Mouse (Mus musculus) stomach, embryonic 15.5 days (tissue): ENCODE data around the gene Trpm4. TPM values are rescaled to one million over a fixed set of nuclear protein-coding genes. Genes with fewer than 3 reads are reported as not detected.

Experiments
- ATAC-seq: fragments of 200-750 bp; cut with Nextera tagmentation; 2 replicates; pipeline ENCODE4 v1.8.0; 2017; ENCODE audit warnings: low read depth, moderate number of reproducible peaks, moderate TSS enrichment; ENCODE audit not compliant: insufficient read depth, low FRiP score
- H3K27ac ChIP-seq: fragments of 300-500 bp; sonication (generic); 2 replicates; pipeline ENCODE4 v1.5.1; 2015; ENCODE audit warnings: mild to moderate bottlenecking, inconsistent platforms
- H3K27me3 ChIP-seq: fragments of 300-500 bp; sonication (generic); replicated peaks from 2 replicates; pipeline ENCODE4 v1.6.1; 2015; ENCODE audit warnings: inconsistent platforms
- H3K36me3 ChIP-seq: fragments of 300-500 bp; sonication (generic); 2 replicates; pipeline ENCODE4 v1.6.1; 2015; ENCODE audit warnings: inconsistent platforms
- H3K4me1 ChIP-seq: fragments of 300-500 bp; sonication (generic); 2 replicates; pipeline ENCODE4 v1.6.1; 2015; ENCODE audit warnings: inconsistent platforms
- H3K4me2 ChIP-seq: fragments of 300-500 bp; sonication (generic); 2 replicates; pipeline ENCODE4 v1.6.1; 2015; ENCODE audit warnings: mild to moderate bottlenecking, inconsistent platforms
- H3K4me3 ChIP-seq: fragments of 300-500 bp; sonication (generic); replicated peaks from 2 replicates; pipeline ENCODE4 v1.5.1; 2015; ENCODE audit warnings: inconsistent platforms
- H3K9ac ChIP-seq: fragments of 300-500 bp; sonication (generic); 2 replicates; pipeline ENCODE4 v1.6.1; 2015; ENCODE audit warnings: inconsistent platforms
- H3K9me3 ChIP-seq: fragments of 300-500 bp; sonication (generic); 2 replicates; pipeline ENCODE4 v1.6.1; 2016; ENCODE audit warnings: inconsistent platforms
- WGBS: fragments of 180-500 bp; shearing (Covaris S2); methylation state at CpG from one replicate; pipeline ENCODE4 v1.1.7; 2015; 5-methylcytosine and 5-hydroxymethylcytosine counted together
- polyA plus RNA-seq: library from polyadenylated mRNA; unstranded; fragments of >200 nt; fragmentation: Nextera tagmentation; extraction: Ambion mirVana; gene quantifications from 2 replicates; pipeline ENCODE4 v1.2.1, GENCODE M21; 2015

Trpm4 gene
- polyA plus RNA-seq, 1 experiment from 2014 or later: 23.9 TPM

- Histone ChIP-seq H3K4me3 (no peak overlapping the region), H3K9ac (no peak overlapping the region), H3K27me3 (no peaks in the 10 kb centered on the region), H3K4me2 (no peak overlapping the region), H3K4me1 (peaks cover 23% of the 10 kb centered on the region), H3K27ac (no peak overlapping the region), H3K9me3 (no peaks in the 10 kb centered on the region), H3K36me3 (peaks cover 7% of the 10 kb centered on the region)
- ATAC-seq: no peak
- WGBS: 82% methylated on average over 6 of the region's 6 CpGs
Observed at GRCm38 (mm10) chr7:45331502-45331901, 2.1 kb downstream of the Trpm4 start.

GRCm38 (mm10) chr7:45328841-45329475 lies 4.6 kb downstream of the Trpm4 start:
- no peak overlapping the region for H3K4me2 ChIP-seq
- H3K4me3 ChIP-seq: no peak overlapping the region
- H3K27me3 ChIP-seq: no peaks in the 10 kb centered on the region
- H3K36me3 ChIP-seq: peaks cover 25% of the 10 kb centered on the region
- peaks cover 9% of the 10 kb centered on the region for H3K4me1 ChIP-seq
- no peak overlapping the region for H3K27ac ChIP-seq
- WGBS: 82% methylated on average over 13 of the region's 13 CpGs
- no peaks in the 10 kb centered on the region for H3K9me3 ChIP-seq
- no peak overlapping the region for H3K9ac ChIP-seq
- no peak for ATAC-seq

GRCm38 (mm10) chr7:45325800-45326199 lies 7.8 kb downstream of the Trpm4 start:
- Histone ChIP-seq H3K4me1 (no peaks in the 10 kb centered on the region), H3K9me3 (no peaks in the 10 kb centered on the region), H3K27ac (no peak overlapping the region), H3K36me3 (peaks cover 36% of the 10 kb centered on the region), H3K4me3 (no peak overlapping the region), H3K9ac (no peak overlapping the region), H3K27me3 (no peaks in the 10 kb centered on the region), H3K4me2 (no peak overlapping the region)
- no peak for ATAC-seq

- 82% methylated on average over 5 of the region's 5 CpGs for WGBS
- no peaks in the 10 kb centered on the region for H3K4me1 ChIP-seq
- H3K9ac ChIP-seq: no peak overlapping the region
- H3K4me3 ChIP-seq: no peak overlapping the region
- H3K4me2 ChIP-seq: no peak overlapping the region
- H3K27me3 ChIP-seq: no peaks in the 10 kb centered on the region
- no peak for ATAC-seq
- H3K36me3 ChIP-seq: peaks cover 36% of the 10 kb centered on the region
- no peaks in the 10 kb centered on the region for H3K9me3 ChIP-seq
- no peak overlapping the region for H3K27ac ChIP-seq
Observed at GRCm38 (mm10) chr7:45323069-45323468, 10.5 kb downstream of the Trpm4 start.

- no peaks in the 10 kb centered on the region for H3K9me3 ChIP-seq
- 89% methylated on average over 4 of the region's 4 CpGs for WGBS
- no peaks in the 10 kb centered on the region for H3K4me1 ChIP-seq
- H3K4me2 ChIP-seq: no peak overlapping the region
- no peaks in the 10 kb centered on the region for H3K27me3 ChIP-seq
- H3K36me3 ChIP-seq: peaks cover 41% of the 10 kb centered on the region
- no peak for ATAC-seq
- H3K9ac ChIP-seq: no peak overlapping the region
- no peak overlapping the region for H3K27ac ChIP-seq
- no peak overlapping the region for H3K4me3 ChIP-seq
Observed at GRCm38 (mm10) chr7:45322245-45322644, 11.3 kb downstream of the Trpm4 start.

- no peak overlapping the region for H3K4me3 ChIP-seq
- no peak for ATAC-seq
- 86% methylated on average over 14 of the region's 14 CpGs for WGBS
- H3K9me3 ChIP-seq: no peaks in the 10 kb centered on the region
- peaks cover 10% of the 10 kb centered on the region for H3K4me1 ChIP-seq
- no peak overlapping the region for H3K9ac ChIP-seq
- H3K4me2 ChIP-seq: no peak overlapping the region
- H3K36me3 ChIP-seq: peaks cover 16% of the 10 kb centered on the region; the same call in 1 of the 2 replicates
- no peak overlapping the region for H3K27ac ChIP-seq
- no peaks in the 10 kb centered on the region for H3K27me3 ChIP-seq
Observed at GRCm38 (mm10) chr7:45316536-45316935, 17.0 kb downstream of the Trpm4 start.

GRCm38 (mm10) chr7:45315182-45315701 lies 18.3 kb downstream of the Trpm4 start:
- no peak overlapping the region for H3K9ac ChIP-seq
- no peaks in the 10 kb centered on the region for H3K9me3 ChIP-seq
- H3K27ac ChIP-seq: no peak overlapping the region
- H3K4me3 ChIP-seq: no peak overlapping the region
- no peak overlapping the region for H3K4me2 ChIP-seq
- H3K4me1 ChIP-seq: peaks cover 10% of the 10 kb centered on the region
- no peaks in the 10 kb centered on the region for H3K27me3 ChIP-seq
- no peak for ATAC-seq
- WGBS: 81% methylated on average over 10 of the region's 10 CpGs
- H3K36me3 ChIP-seq: peaks cover 15% of the 10 kb centered on the region

- H3K27ac ChIP-seq: peak overlapping the region; percentile 71
- ATAC-seq: no peak
- no peak overlapping the region for H3K9ac ChIP-seq
- no peaks in the 10 kb centered on the region for H3K27me3 ChIP-seq
- WGBS: 33% methylated on average over 9 of the region's 9 CpGs
- H3K4me1 ChIP-seq: peaks cover 10% of the 10 kb centered on the region
- peaks cover 18% of the 10 kb centered on the region for H3K36me3 ChIP-seq
- no peak overlapping the region for H3K4me3 ChIP-seq
- H3K9me3 ChIP-seq: no peaks in the 10 kb centered on the region
- no peak overlapping the region for H3K4me2 ChIP-seq
Observed at GRCm38 (mm10) chr7:45313495-45313894, 20.1 kb downstream of the Trpm4 start.

- Histone ChIP-seq H3K4me2 (no peak overlapping the region), H3K27me3 (no peaks in the 10 kb centered on the region), H3K4me3 (no peak overlapping the region), H3K9ac (no peak overlapping the region), H3K4me1 (peaks cover 10% of the 10 kb centered on the region), H3K9me3 (no peaks in the 10 kb centered on the region), H3K27ac (peak overlapping the region; percentile 71), H3K36me3 (peaks cover 20% of the 10 kb centered on the region)
- no peak for ATAC-seq
- 17% methylated on average over 10 of the region's 10 CpGs for WGBS
Observed at GRCm38 (mm10) chr7:45312686-45313453, 20.7 kb downstream of the Trpm4 start.

- H3K9me3 ChIP-seq: no peaks in the 10 kb centered on the region
- WGBS: 31% methylated on average over 8 of the region's 8 CpGs
- no peak overlapping the region for H3K4me3 ChIP-seq
- H3K36me3 ChIP-seq: peaks cover 15% of the 10 kb centered on the region
- no peak overlapping the region for H3K4me2 ChIP-seq
- H3K4me1 ChIP-seq: peaks cover 10% of the 10 kb centered on the region
- no peak overlapping the region for H3K27ac ChIP-seq
- ATAC-seq: no peak
- H3K9ac ChIP-seq: no peak overlapping the region
- H3K27me3 ChIP-seq: no peaks in the 10 kb centered on the region
Observed at GRCm38 (mm10) chr7:45312023-45312422, 21.6 kb downstream of the Trpm4 start.

GRCm38 (mm10) chr7:45309455-45309854 lies 24.1 kb downstream of the Trpm4 start:
- no peak overlapping the region for H3K9ac ChIP-seq
- no peak overlapping the region for H3K27ac ChIP-seq
- no peak overlapping the region for H3K4me3 ChIP-seq
- H3K9me3 ChIP-seq: no peaks in the 10 kb centered on the region
- no peak for ATAC-seq
- peaks cover 13% of the 10 kb centered on the region for H3K36me3 ChIP-seq
- H3K4me1 ChIP-seq: peaks cover 10% of the 10 kb centered on the region
- H3K27me3 ChIP-seq: no peaks in the 10 kb centered on the region
- H3K4me2 ChIP-seq: no peak overlapping the region
- WGBS: 22% methylated on average over 9 of the region's 9 CpGs

- Histone ChIP-seq H3K36me3 (peaks cover 18% of the 10 kb centered on the region), H3K27ac (no peak overlapping the region), H3K4me2 (no peak overlapping the region), H3K4me3 (no peak overlapping the region), H3K9ac (no peak overlapping the region), H3K4me1 (peaks cover 6% of the 10 kb centered on the region), H3K27me3 (no peaks in the 10 kb centered on the region), H3K9me3 (no peaks in the 10 kb centered on the region)
- WGBS: 65% methylated on average over 15 of the region's 15 CpGs
- no peak for ATAC-seq
Observed at GRCm38 (mm10) chr7:45308551-45309240, 24.9 kb downstream of the Trpm4 start.
